Mouse (Mus musculus): Measurements from ENCODE around the gene Ccdc61. TPM values are rescaled to one million over a fixed set of nuclear protein-coding genes. Genes with fewer than 3 reads are reported as not detected.

The Ccdc61 gene
- polyA plus RNA-seq, 1 experiment from 2014 or later = 21.4 TPM

DNA sequence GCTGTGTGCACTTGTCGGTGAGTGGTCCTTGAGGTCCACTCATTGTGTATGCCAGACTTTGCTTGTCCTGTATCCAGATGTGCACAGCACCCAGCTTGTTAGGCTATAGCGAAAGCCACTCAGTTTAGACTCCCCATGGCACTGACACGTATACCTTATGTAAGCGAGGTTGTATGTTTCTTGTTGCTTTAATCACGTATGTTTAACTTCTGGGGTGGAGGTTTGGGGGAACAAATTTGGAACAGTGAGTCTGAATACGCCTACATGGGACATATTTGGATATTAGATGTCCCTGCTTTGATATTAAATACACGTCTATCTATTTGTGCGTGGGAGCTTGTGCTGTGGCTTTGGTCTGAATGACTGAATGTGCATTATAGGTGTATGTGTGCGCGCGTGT is 13.1 kb upstream of the Ccdc61 start:
- Histone ChIP-seq H3K4me2 (replicated peaks; ENCODE audit: low read depth, low read length) (no peak overlapping the region), H3K4me1 (ENCODE audit: control insufficient read depth, insufficient read depth, low read length) (peaks cover 5% of the 10 kb centered on the region; the same call in 1 of the 2 replicates), H3K9ac (ENCODE audit: low read depth, low read length) (no peak overlapping the region), H3K4me3 (ENCODE audit: low read length) (no peak overlapping the region), H3K27me3 (ENCODE audit: control insufficient read depth, insufficient read depth, low read length) (peaks cover 58% of the 10 kb centered on the region), H3K9me3 (ENCODE audit: control insufficient read depth, low read length) (no peaks in the 10 kb centered on the region), H3K27ac (ENCODE audit: low read depth, low read length) (no peak overlapping the region), H3K36me3 (ENCODE audit: control insufficient read depth, insufficient read depth, low read length) (no peaks in the 10 kb centered on the region)
- no peak for ATAC-seq (ENCODE audit: low FRiP score, low TSS enrichment)
- 73% methylated on average over 11 of the region's 11 CpGs for WGBS

DNA sequence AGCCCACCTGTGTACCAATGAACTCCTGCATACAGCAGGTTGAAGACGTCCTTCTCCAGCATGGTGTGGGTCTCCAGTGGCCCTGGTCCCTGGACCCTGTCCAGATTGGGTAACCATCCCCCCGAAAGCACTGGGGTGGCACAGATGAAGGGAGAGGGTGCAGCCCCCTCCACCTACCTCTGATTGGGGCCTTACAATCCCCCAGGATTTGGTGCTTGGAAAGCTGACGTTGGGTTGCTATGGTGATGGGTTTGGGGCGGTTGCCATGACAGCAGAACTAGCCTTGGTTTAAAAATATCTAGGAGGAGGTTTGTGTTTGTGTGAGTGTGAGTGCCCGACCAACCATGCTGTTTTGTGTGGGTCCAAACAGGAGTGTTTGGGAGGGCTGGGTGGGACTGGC is 12.6 kb upstream of the Ccdc61 start:
- H3K4me1 ChIP-seq (ENCODE audit: control insufficient read depth, insufficient read depth, low read length) = peaks cover 5% of the 10 kb centered on the region; the same call in 1 of the 2 replicates
- H3K27ac ChIP-seq (ENCODE audit: low read depth, low read length) = no peak overlapping the region
- H3K36me3 ChIP-seq (ENCODE audit: control insufficient read depth, insufficient read depth, low read length) = no peaks in the 10 kb centered on the region
- no peak overlapping the region for H3K4me2 ChIP-seq (replicated peaks; ENCODE audit: low read depth, low read length)
- no peak overlapping the region for H3K4me3 ChIP-seq (ENCODE audit: low read length)
- no peak for ATAC-seq (ENCODE audit: low FRiP score, low TSS enrichment)
- H3K9ac ChIP-seq (ENCODE audit: low read depth, low read length) = no peak overlapping the region
- peaks cover 53% of the 10 kb centered on the region for H3K27me3 ChIP-seq (ENCODE audit: control insufficient read depth, insufficient read depth, low read length)
- H3K9me3 ChIP-seq (ENCODE audit: control insufficient read depth, low read length) = no peaks in the 10 kb centered on the region
- WGBS = 55% methylated on average over 5 of the region's 5 CpGs

DNA sequence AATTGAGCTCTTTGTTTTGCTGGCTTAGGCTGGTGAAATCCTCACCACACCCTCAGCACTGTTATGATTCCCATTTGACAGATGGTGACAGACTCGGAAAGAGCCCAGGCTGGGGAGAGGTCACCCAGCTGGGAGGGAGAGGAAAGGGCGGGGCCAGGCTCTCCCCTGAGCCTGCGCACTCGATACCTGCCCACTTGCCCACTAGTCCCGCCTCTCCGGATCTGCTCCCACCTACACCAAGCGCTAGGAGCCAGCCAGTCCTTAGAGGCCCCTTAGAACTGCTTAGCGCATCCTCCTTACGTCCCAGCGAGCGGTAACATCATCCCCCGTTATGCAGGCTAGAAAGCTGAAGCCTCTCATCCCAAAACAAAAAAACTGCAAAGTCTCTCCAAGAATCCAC is 10.9 kb upstream of the Ccdc61 start:
- peak; percentile 28; the same call in 1 of the 2 replicates for ATAC-seq (ENCODE audit: low FRiP score, low TSS enrichment)
- H3K27me3 ChIP-seq (ENCODE audit: control insufficient read depth, insufficient read depth, low read length) = peaks cover 36% of the 10 kb centered on the region
- no peak overlapping the region for H3K27ac ChIP-seq (ENCODE audit: low read depth, low read length)
- no peaks in the 10 kb centered on the region for H3K36me3 ChIP-seq (ENCODE audit: control insufficient read depth, insufficient read depth, low read length)
- no peak overlapping the region for H3K4me3 ChIP-seq (ENCODE audit: low read length)
- peak overlapping the region; percentile 21; the same call in 1 of the 2 replicates for H3K4me2 ChIP-seq (replicated peaks; ENCODE audit: low read depth, low read length)
- H3K9me3 ChIP-seq (ENCODE audit: control insufficient read depth, low read length) = no peaks in the 10 kb centered on the region
- H3K9ac ChIP-seq (ENCODE audit: low read depth, low read length) = no peak overlapping the region
- H3K4me1 ChIP-seq (ENCODE audit: control insufficient read depth, insufficient read depth, low read length) = peaks cover 5% of the 10 kb centered on the region; the same call in 1 of the 2 replicates
- 2% methylated on average over 11 of the region's 12 CpGs for WGBS

DNA sequence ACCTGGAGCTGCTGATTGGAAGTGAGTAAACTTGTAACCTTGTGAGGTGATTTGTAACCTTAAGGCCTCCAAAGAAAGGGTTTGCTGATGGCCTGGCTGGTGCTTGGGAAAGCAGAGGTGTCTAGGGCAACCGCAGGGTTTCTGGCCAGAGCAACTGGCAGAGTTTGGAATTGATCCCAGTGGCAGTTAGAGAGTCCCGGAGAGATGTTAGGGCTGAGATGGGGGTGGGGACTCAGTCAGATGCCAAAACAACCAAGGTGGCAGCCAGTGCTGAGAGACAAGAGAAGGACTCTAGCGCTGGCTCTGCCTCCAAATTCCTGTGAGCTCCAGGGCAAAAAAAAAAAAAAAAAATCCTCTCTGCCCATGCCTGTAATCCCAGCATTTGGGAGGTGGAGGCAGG is 7.7 kb upstream of the Ccdc61 start:
- 60% methylated on average over 3 of the region's 3 CpGs for WGBS
- Histone ChIP-seq H3K4me1 (ENCODE audit: control insufficient read depth, insufficient read depth, low read length) (no peaks in the 10 kb centered on the region), H3K9me3 (ENCODE audit: control insufficient read depth, low read length) (no peaks in the 10 kb centered on the region), H3K27ac (ENCODE audit: low read depth, low read length) (no peak overlapping the region), H3K9ac (ENCODE audit: low read depth, low read length) (no peak overlapping the region), H3K4me2 (replicated peaks; ENCODE audit: low read depth, low read length) (no peak overlapping the region), H3K4me3 (ENCODE audit: low read length) (no peak overlapping the region), H3K36me3 (ENCODE audit: control insufficient read depth, insufficient read depth, low read length) (no peaks in the 10 kb centered on the region), H3K27me3 (ENCODE audit: control insufficient read depth, insufficient read depth, low read length) (peaks cover 6% of the 10 kb centered on the region; the same call in 1 of the 2 replicates)
- ATAC-seq (ENCODE audit: low FRiP score, low TSS enrichment) = no peak

DNA sequence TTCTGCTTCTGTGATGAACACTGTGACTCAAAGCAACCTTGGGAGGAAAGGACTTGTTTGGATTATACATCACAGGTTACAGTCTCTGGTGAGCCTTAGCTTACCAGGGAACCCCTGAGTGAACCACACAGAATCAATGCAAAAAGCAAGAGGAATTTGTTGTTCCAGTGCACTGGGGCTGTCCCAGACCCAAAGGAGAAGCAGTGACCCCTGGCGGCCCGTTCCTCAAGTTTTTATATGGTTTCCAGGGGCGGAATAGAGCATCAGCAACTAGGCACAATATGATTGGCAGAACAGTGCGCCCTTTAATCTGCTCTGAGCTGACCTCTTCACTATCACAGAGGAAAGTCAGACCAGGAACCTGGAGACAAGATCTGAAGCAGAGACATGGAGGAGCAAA is 6.0 kb upstream of the Ccdc61 start:
- 64% methylated on average over 4 of the region's 4 CpGs for WGBS
- ATAC-seq (ENCODE audit: low FRiP score, low TSS enrichment) = no peak
- H3K36me3 ChIP-seq (ENCODE audit: control insufficient read depth, insufficient read depth, low read length) = no peaks in the 10 kb centered on the region
- H3K9me3 ChIP-seq (ENCODE audit: control insufficient read depth, low read length) = no peaks in the 10 kb centered on the region
- no peak overlapping the region for H3K27ac ChIP-seq (ENCODE audit: low read depth, low read length)
- no peaks in the 10 kb centered on the region for H3K4me1 ChIP-seq (ENCODE audit: control insufficient read depth, insufficient read depth, low read length)
- no peak overlapping the region for H3K4me2 ChIP-seq (replicated peaks; ENCODE audit: low read depth, low read length)
- H3K4me3 ChIP-seq (ENCODE audit: low read length) = no peak overlapping the region
- no peak overlapping the region for H3K9ac ChIP-seq (ENCODE audit: low read depth, low read length)
- H3K27me3 ChIP-seq (ENCODE audit: control insufficient read depth, insufficient read depth, low read length) = no peaks in the 10 kb centered on the region

DNA sequence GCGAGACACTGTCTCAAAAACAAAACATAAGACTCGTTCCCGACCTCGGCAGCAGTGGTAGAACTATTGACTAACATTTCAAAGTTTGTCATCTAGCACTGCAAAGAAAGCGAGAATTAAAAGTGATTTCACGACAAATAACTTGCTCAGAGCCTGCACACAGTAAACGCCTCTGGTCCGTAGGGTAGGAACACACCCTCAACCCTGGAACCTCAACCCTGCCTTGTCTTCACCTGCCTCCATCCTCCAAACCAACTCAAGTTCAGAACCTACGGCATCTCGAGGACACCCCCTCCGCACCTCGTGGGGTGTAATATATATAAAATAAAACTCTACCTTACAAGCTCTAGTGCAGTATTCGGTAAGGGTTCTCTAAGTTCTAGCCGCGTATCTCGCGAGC is 418 bp downstream of the Ccdc61 start:
- peak; percentile 10 for ATAC-seq (ENCODE audit: low FRiP score, low TSS enrichment)
- H3K9ac ChIP-seq (ENCODE audit: low read depth, low read length) = peak overlapping the region; percentile 72
- WGBS = 7% methylated on average over 17 of the region's 17 CpGs
- H3K27me3 ChIP-seq (ENCODE audit: control insufficient read depth, insufficient read depth, low read length) = no peaks in the 10 kb centered on the region
- peak overlapping the region; percentile 39 for H3K4me2 ChIP-seq (replicated peaks; ENCODE audit: low read depth, low read length)
- H3K9me3 ChIP-seq (ENCODE audit: control insufficient read depth, low read length) = no peaks in the 10 kb centered on the region
- no peak overlapping the region for H3K27ac ChIP-seq (ENCODE audit: low read depth, low read length)
- peak overlapping the region; percentile 89 for H3K4me3 ChIP-seq (ENCODE audit: low read length)
- H3K4me1 ChIP-seq (ENCODE audit: control insufficient read depth, insufficient read depth, low read length) = peaks cover 6% of the 10 kb centered on the region; the same call in 1 of the 2 replicates
- no peaks in the 10 kb centered on the region for H3K36me3 ChIP-seq (ENCODE audit: control insufficient read depth, insufficient read depth, low read length)

DNA sequence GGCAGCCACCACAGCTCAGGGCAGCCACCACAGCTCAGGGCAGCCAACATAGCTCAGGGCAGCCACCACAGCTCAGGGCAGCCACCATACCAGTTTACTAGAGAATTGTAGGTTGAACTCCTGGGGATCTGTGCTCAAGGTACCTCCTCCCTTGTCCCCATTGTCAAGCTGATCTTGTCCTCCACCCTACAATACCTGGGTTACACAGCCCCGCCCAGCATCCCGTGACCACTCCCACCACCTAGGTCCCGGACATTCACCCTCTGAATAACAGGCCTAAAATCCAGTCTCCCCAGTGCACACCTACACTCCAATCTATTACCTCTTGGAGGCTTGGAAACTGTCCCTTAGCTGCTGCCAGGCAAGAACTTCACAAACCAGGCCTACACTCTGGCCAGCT is 5.2 kb downstream of the Ccdc61 start:
- peaks cover 6% of the 10 kb centered on the region; the same call in 1 of the 2 replicates for H3K4me1 ChIP-seq (ENCODE audit: control insufficient read depth, insufficient read depth, low read length)
- H3K27me3 ChIP-seq (ENCODE audit: control insufficient read depth, insufficient read depth, low read length) = no peaks in the 10 kb centered on the region
- no peaks in the 10 kb centered on the region for H3K9me3 ChIP-seq (ENCODE audit: control insufficient read depth, low read length)
- H3K27ac ChIP-seq (ENCODE audit: low read depth, low read length) = no peak overlapping the region
- no peak overlapping the region for H3K4me2 ChIP-seq (replicated peaks; ENCODE audit: low read depth, low read length)
- H3K36me3 ChIP-seq (ENCODE audit: control insufficient read depth, insufficient read depth, low read length) = peaks cover 24% of the 10 kb centered on the region; the same call in 1 of the 2 replicates
- no peak for ATAC-seq (ENCODE audit: low FRiP score, low TSS enrichment)
- no peak overlapping the region for H3K4me3 ChIP-seq (ENCODE audit: low read length)
- H3K9ac ChIP-seq (ENCODE audit: low read depth, low read length) = no peak overlapping the region
- 83% methylated on average over 3 of the region's 3 CpGs for WGBS

DNA sequence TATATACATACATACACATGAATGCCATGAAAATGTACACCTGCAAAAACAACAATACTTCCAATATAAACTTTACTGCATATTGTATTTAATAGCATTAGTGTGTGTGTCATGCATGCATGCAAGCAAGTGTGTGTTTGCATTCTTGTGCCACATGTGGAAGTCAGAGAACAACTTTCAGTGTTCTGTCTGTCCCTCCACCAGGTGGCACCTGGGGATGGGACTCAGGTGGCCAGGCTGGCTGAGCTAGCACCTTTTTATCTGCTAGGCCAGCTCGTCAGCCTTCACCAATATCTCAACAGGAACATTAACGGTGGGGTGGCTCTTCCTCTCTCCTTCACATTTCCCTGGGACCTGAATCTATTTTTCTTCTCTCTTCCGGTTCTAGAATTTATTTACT is 7.7 kb downstream of the Ccdc61 start:
- Histone ChIP-seq H3K36me3 (ENCODE audit: control insufficient read depth, insufficient read depth, low read length) (peaks cover 32% of the 10 kb centered on the region; the same call in 1 of the 2 replicates), H3K4me3 (ENCODE audit: low read length) (no peak overlapping the region), H3K27ac (ENCODE audit: low read depth, low read length) (no peak overlapping the region), H3K9ac (ENCODE audit: low read depth, low read length) (no peak overlapping the region), H3K27me3 (ENCODE audit: control insufficient read depth, insufficient read depth, low read length) (no peaks in the 10 kb centered on the region), H3K9me3 (ENCODE audit: control insufficient read depth, low read length) (no peaks in the 10 kb centered on the region), H3K4me2 (replicated peaks; ENCODE audit: low read depth, low read length) (no peak overlapping the region), H3K4me1 (ENCODE audit: control insufficient read depth, insufficient read depth, low read length) (no peaks in the 10 kb centered on the region)
- ATAC-seq (ENCODE audit: low FRiP score, low TSS enrichment) = no peak
- 70% methylated on average over 3 of the region's 3 CpGs for WGBS

DNA sequence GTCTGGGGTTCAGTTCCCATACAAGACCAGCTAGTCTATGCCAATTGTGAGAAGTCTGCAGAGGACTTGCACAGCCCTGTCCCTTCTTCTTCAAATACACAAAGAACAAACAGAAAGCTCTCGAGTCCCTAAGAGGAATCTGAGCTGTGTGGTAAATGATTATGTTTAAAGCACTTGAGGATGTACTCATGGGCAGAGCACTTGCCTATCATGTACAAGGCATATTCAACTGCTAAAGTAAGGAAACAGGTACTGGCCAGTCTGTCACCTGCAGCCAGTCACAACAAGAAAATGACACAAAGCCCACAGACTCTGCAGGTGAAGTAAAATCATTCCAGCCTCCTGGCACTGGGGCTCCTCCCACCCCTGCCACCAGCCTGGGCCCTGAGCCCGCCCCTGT is 9.7 kb downstream of the Ccdc61 start:
- peaks cover 32% of the 10 kb centered on the region; the same call in 1 of the 2 replicates for H3K36me3 ChIP-seq (ENCODE audit: control insufficient read depth, insufficient read depth, low read length)
- WGBS = 86% methylated on average over 2 of the region's 2 CpGs
- ATAC-seq (ENCODE audit: low FRiP score, low TSS enrichment) = no peak

More for the DNA sequence above, 9.7 kb downstream of the Ccdc61 start:
- Histone ChIP-seq H3K27me3 (ENCODE audit: control insufficient read depth, insufficient read depth, low read length) (no peaks in the 10 kb centered on the region), H3K9ac (ENCODE audit: low read depth, low read length) (no peak overlapping the region), H3K4me1 (ENCODE audit: control insufficient read depth, insufficient read depth, low read length) (no peaks in the 10 kb centered on the region), H3K9me3 (ENCODE audit: control insufficient read depth, low read length) (no peaks in the 10 kb centered on the region), H3K4me3 (ENCODE audit: low read length) (no peak overlapping the region), H3K27ac (ENCODE audit: low read depth, low read length) (no peak overlapping the region), H3K4me2 (replicated peaks; ENCODE audit: low read depth, low read length) (no peak overlapping the region)
